Mouse (Mus musculus): ENCODE data around the gene Hist1h3h. TPM values are rescaled to one million over a fixed set of nuclear protein-coding genes. Genes with fewer than 3 reads are reported as not detected.
"Not testable (repeated sequence)": the region's sequence is repeated elsewhere in the genome, so short reads cannot be mapped to it uniquely, and the experiment has no call there.

Hist1h3h gene
- polyA plus RNA-seq, 1 experiment from 2014 or later, result 3.2 TPM

DNA sequence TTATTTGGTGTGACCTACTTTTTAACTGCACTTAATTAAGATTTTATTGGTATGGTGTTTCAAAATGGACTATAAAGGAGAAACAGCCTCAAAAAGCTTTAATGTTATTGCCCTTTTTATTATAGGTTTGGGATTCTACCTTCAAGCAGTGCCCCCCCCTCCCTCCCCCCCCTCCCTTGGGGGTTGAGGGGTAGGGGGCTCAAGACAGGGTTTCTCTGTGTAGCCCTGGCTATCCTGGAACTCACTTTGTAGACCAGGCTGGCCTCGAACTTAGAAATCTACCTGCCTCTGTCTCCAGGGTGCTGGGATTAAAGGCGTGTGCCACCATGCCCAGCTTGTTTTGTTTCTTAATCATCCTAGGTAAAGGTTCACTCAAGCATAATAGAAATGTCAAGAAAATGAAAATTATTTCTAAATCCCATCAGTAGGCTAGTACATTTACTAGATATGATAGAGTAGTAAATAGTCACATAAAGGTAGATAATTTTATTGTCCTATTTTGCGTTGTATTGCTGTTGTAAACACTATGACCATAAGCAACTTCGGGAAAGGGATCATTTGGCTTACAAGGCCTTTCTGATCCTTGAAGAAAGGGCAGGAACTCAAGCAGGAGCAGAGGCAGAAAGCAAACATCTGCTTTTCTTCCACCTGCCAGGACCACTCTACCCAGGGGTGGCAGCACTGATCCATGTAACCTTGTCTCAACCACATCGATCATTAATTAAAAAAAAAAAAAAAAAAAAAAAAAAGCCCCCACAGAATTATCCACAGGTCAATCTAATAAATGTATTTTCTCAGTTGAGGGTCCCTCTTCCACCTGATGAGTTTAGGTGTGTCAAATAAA is 5.8 kb downstream of the Hist1h3h start:
- Histone ChIP-seq H3K27ac (peak overlapping the region; percentile 85; the same call in 1 of the 2 replicates), H3K4me3 (replicated peaks; ENCODE audit: low read length) (no peak overlapping the region), H3K36me3 (replicated peaks; ENCODE audit: control insufficient read depth, insufficient read depth) (no peaks in the 10 kb centered on the region), H3K9ac (no peak overlapping the region), H3K9me3 (ENCODE audit: control insufficient read depth, low read length) (no peaks in the 10 kb centered on the region), H3K4me2 (replicated peaks) (peak overlapping the region; percentile 69), H3K27me3 (ENCODE audit: control insufficient read depth, insufficient read depth, low read length) (no peaks in the 10 kb centered on the region), H3K4me1 (replicated peaks; ENCODE audit: control insufficient read depth, insufficient read depth, low read length) (peaks cover 15% of the 10 kb centered on the region)
- 40% methylated on average over 5 of the region's 5 CpGs for WGBS
- ATAC-seq (ENCODE audit: low FRiP score) (no peak), DNase-seq (ENCODE audit: low spot score) (no peak)

DNA sequence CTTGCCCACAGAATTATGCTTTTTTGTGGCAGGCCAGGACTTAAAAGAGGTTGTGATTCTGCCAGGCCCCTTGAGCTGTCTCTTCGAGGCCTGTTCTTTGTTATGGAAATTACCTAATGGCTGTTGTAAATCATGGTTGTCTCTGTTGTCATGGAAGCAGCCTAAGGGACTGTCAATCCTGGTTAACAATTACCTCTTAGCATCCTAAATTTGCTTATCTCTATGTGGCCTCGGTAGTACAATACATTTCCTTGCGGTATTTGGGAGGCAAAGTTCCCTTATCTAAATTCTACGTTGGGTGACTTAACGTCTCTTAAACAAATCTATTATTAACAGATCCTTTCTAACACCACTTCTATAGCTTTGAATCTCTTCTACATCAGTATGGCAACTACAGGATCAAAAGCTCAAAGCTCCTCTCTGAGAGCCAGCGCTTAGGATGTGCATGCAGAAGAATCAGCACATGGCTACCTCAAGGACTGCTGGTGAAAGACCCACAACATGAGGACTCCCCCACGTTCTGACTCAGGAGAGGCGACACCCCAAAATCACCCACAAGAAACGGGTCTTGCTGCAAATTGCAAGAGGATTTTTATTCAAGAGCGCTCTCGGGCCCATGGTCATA is 10.6 kb downstream of the Hist1h3h start:
- Histone ChIP-seq H3K9me3 (ENCODE audit: control insufficient read depth, low read length) (no peaks in the 10 kb centered on the region), H3K27ac (peak overlapping the region; percentile 38; the same call in 1 of the 2 replicates), H3K4me1 (replicated peaks; ENCODE audit: control insufficient read depth, insufficient read depth, low read length) (no peaks in the 10 kb centered on the region), H3K9ac (no peak overlapping the region), H3K4me3 (replicated peaks; ENCODE audit: low read length) (no peak overlapping the region), H3K27me3 (ENCODE audit: control insufficient read depth, insufficient read depth, low read length) (no peaks in the 10 kb centered on the region), H3K4me2 (replicated peaks) (no peak overlapping the region), H3K36me3 (replicated peaks; ENCODE audit: control insufficient read depth, insufficient read depth) (no peaks in the 10 kb centered on the region)
- DNase-seq (ENCODE audit: low spot score) (no peak), ATAC-seq (ENCODE audit: low FRiP score) (peak; percentile 65; the same call in 1 of the 2 replicates)
- 17% methylated on average over 11 of the region's 11 CpGs for WGBS

DNA sequence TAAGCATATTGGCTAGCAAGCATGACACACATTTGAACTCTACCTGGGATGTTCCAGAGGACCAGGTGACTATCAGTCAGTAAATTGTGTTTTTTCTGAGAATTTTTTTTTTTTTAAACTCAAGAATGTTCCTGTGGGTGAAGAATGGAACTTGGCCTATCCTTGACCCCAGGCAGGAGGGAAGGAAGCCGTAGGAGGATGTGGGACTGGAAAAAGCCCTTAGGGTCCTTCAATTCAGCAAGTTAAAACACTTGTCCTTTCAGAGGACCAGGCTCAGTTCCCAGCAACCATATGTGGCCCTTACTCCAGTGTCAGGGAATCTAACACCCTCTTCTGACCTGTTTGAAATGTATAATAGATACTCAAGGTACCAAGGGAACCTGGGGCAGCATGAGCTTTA is 12.1 kb downstream of the Hist1h3h start:
- H3K4me2 ChIP-seq (replicated peaks), result no peak overlapping the region
- 59% methylated on average over 1 of the region's 1 CpGs for WGBS
- ATAC-seq (ENCODE audit: low FRiP score) (no peak), DNase-seq (ENCODE audit: low spot score) (no peak)
- H3K36me3 ChIP-seq (replicated peaks; ENCODE audit: control insufficient read depth, insufficient read depth), result no peaks in the 10 kb centered on the region
- H3K4me3 ChIP-seq (replicated peaks; ENCODE audit: low read length), result no peak overlapping the region
- H3K27me3 ChIP-seq (ENCODE audit: control insufficient read depth, insufficient read depth, low read length), result no peaks in the 10 kb centered on the region
- H3K9ac ChIP-seq, result no peak overlapping the region
- H3K9me3 ChIP-seq (ENCODE audit: control insufficient read depth, low read length), result no peaks in the 10 kb centered on the region
- peaks cover 8% of the 10 kb centered on the region; the same call in 1 of the 2 replicates for H3K4me1 ChIP-seq (replicated peaks; ENCODE audit: control insufficient read depth, insufficient read depth, low read length)
- no peak overlapping the region for H3K27ac ChIP-seq

- Histone ChIP-seq H3K4me1 (replicated peaks; ENCODE audit: control insufficient read depth, insufficient read depth, low read length) (peaks cover 22% of the 10 kb centered on the region), H3K27ac (peak overlapping the region; percentile 99), H3K9ac (no peak overlapping the region), H3K36me3 (replicated peaks; ENCODE audit: control insufficient read depth, insufficient read depth) (no peaks in the 10 kb centered on the region), H3K27me3 (ENCODE audit: control insufficient read depth, insufficient read depth, low read length) (no peaks in the 10 kb centered on the region), H3K4me3 (replicated peaks; ENCODE audit: low read length) (no peak overlapping the region), H3K9me3 (ENCODE audit: control insufficient read depth, low read length) (no peaks in the 10 kb centered on the region), H3K4me2 (replicated peaks) (no peak overlapping the region)
- DNase-seq (ENCODE audit: low spot score) (no peak), ATAC-seq (ENCODE audit: low FRiP score) (peak; percentile 16; the same call in 1 of the 2 replicates)
- WGBS, result 59% methylated on average over 5 of the region's 5 CpGs
Measured at GRCm38 (mm10) chr13:21733466-21733865, 16.0 kb downstream of the Hist1h3h start.

DNA sequence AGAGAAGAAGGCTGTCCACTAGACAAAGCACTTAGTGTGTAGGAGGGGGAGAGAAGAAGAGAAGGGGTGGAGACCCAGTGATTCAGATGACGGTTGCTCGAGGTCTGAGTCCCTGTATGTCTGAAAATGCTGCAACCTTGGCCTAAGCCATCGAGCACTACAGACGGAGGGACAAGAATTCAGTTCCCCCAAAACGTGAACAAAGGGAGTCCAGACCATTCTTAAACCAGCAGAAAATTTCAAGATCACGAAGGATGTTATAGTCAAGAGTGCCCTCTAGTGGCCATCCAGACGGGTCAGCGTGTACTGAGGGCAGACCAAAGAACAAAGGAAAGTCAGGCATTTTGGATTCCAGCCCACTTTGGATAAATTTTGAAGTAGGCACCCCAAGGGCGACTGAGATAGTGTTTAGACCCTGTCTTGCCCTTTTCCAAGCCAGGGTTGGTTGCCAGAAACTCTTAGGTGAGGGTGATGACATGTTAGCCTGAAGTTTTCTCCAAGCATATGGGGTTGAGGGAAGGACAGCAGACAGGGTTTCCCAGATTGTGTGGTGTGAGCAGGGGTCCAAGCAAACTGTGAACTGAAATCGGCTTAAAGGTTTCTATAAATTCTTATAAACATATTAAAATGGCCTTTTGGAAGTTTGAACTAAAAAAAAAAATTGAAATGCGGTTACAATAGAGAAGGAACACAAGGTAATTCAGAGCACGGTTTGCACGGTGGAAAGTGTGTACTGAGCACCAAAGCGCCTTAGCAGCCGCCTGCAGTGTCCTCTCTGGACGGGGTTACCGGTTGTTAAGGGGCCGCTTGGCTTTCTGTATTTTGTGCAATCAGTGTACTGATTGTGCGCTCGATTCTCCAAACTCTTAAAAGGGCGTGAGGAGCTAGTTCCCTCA is 16.8 kb downstream of the Hist1h3h start:
- Histone ChIP-seq H3K9ac (peak overlapping the region; percentile 76), H3K27ac (peak overlapping the region; percentile 99), H3K4me2 (replicated peaks) (peak overlapping the region; percentile 88), H3K4me3 (replicated peaks; ENCODE audit: low read length) (peak overlapping the region; percentile 43), H3K27me3 (ENCODE audit: control insufficient read depth, insufficient read depth, low read length) (no peaks in the 10 kb centered on the region), H3K9me3 (ENCODE audit: control insufficient read depth, low read length) (no peaks in the 10 kb centered on the region), H3K4me1 (replicated peaks; ENCODE audit: control insufficient read depth, insufficient read depth, low read length) (peaks cover 22% of the 10 kb centered on the region), H3K36me3 (replicated peaks; ENCODE audit: control insufficient read depth, insufficient read depth) (no peaks in the 10 kb centered on the region)
- ATAC-seq (ENCODE audit: low FRiP score) (peak; percentile 86), DNase-seq (ENCODE audit: low spot score) (peak; percentile 93)
- under 1% methylated on average over 21 of the region's 21 CpGs for WGBS

- ATAC-seq (ENCODE audit: low FRiP score) (peak; percentile 92), DNase-seq (ENCODE audit: low spot score) (peak; percentile 92)
- H3K4me2 ChIP-seq (replicated peaks), result peak within 1 kb of the TSS; percentile 88
- WGBS, result under 1% methylated on average over 42 of the region's 56 CpGs
- peak within 1 kb of the TSS; percentile 99 for H3K27ac ChIP-seq
- peaks cover 22% of the 10 kb centered on the region for H3K4me1 ChIP-seq (replicated peaks; ENCODE audit: control insufficient read depth, insufficient read depth, low read length)
- H3K9me3 ChIP-seq (ENCODE audit: control insufficient read depth, low read length); H3K36me3 ChIP-seq (replicated peaks; ENCODE audit: control insufficient read depth, insufficient read depth); H3K27me3 ChIP-seq (ENCODE audit: control insufficient read depth, insufficient read depth, low read length): not testable (repeated sequence)
- peak within 1 kb of the TSS; percentile 76 for H3K9ac ChIP-seq
- peak within 1 kb of the TSS; percentile 43 for H3K4me3 ChIP-seq (replicated peaks; ENCODE audit: low read length)
Measured at GRCm38 (mm10) chr13:21734906-21735767, 17.7 kb downstream of the Hist1h3h start, which contains the start of gene Hist1h4j. Hist1h4j (plus strand) TSS chr13:21735064.

- Histone ChIP-seq H3K4me2 (replicated peaks) (no peak overlapping the region), H3K36me3 (replicated peaks; ENCODE audit: control insufficient read depth, insufficient read depth) (no peaks in the 10 kb centered on the region), H3K4me1 (replicated peaks; ENCODE audit: control insufficient read depth, insufficient read depth, low read length) (peaks cover 20% of the 10 kb centered on the region), H3K27ac (no peak overlapping the region), H3K9me3 (ENCODE audit: control insufficient read depth, low read length) (no peaks in the 10 kb centered on the region), H3K9ac (no peak overlapping the region), H3K27me3 (ENCODE audit: control insufficient read depth, insufficient read depth, low read length) (no peaks in the 10 kb centered on the region), H3K4me3 (replicated peaks; ENCODE audit: low read length) (no peak overlapping the region)
- DNase-seq (ENCODE audit: low spot score) (no peak), ATAC-seq (ENCODE audit: low FRiP score) (no peak)
- WGBS, result 91% methylated on average over 1 of the region's 1 CpGs
Measured at GRCm38 (mm10) chr13:21745006-21745405, 27.5 kb downstream of the Hist1h3h start.

DNA sequence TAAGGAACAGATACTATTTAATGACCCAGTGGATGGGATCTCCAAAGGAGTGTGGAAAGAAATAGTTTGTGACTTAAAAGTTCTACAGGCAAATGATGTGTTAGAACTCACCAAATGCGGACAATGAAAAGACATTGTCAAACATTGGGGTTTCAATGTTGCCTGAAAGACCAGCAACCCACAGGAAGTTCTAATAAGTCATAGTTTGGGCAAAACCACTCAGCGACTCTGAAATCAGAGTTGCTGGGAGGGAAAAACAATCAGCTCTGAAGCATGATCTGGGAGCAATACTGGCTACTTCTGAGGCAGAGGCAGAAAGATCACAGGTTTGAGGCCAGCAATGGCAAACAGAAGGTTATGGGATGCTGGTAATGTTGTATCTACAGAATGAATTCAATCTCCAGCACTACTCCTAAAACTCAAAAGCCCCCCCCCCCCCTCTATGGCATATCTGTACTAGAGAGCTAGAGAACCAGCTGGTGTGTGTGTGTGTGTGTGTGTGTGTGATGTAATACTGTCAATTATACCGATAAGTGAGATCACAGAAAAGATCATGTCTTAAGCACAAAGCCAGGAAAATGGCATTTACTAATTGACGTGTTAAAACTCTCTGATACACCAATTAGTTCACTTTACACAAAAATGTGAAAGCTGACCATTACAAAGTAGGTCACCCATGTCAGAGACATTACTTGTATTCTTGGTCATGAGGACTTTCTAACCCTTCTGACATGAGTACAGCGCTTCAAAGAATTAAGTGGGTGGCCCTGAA is 32.1 kb downstream of the Hist1h3h start:
- Histone ChIP-seq H3K9ac (peak overlapping the region; percentile 75), H3K27me3 (ENCODE audit: control insufficient read depth, insufficient read depth, low read length) (no peaks in the 10 kb centered on the region), H3K9me3 (ENCODE audit: control insufficient read depth, low read length) (no peaks in the 10 kb centered on the region), H3K27ac (peak overlapping the region; percentile 86), H3K4me1 (replicated peaks; ENCODE audit: control insufficient read depth, insufficient read depth, low read length) (peaks cover 34% of the 10 kb centered on the region), H3K4me3 (replicated peaks; ENCODE audit: low read length) (peak overlapping the region; percentile 53), H3K4me2 (replicated peaks) (peak overlapping the region; percentile 90), H3K36me3 (replicated peaks; ENCODE audit: control insufficient read depth, insufficient read depth) (no peaks in the 10 kb centered on the region)
- ATAC-seq (ENCODE audit: low FRiP score) (no peak), DNase-seq (ENCODE audit: low spot score) (peak; percentile 35)
- 5% methylated on average over 5 of the region's 5 CpGs for WGBS
